Mouse (Mus musculus): ENCODE measurements at regions not wholly inside any gene's neighbourhood (a gene's known extent, or its start where the extent isn't known, plus 50 kb on each side); places are given as distances from the start of the nearest gene placed in this dataset.

GRCm38 (mm10) chr12:64393106-64393505, 81.4 kb downstream of the Fscb start:
- Histone ChIP-seq H3K4me2 (no peak overlapping the region), H3K36me3 (no peaks in the 10 kb centered on the region), H3K9ac (no peak overlapping the region), H3K4me1 (no peaks in the 10 kb centered on the region), H3K9me3 (replicated peaks) (no peaks in the 10 kb centered on the region), H3K4me3 (no peak overlapping the region), H3K27me3 (replicated peaks) (no peaks in the 10 kb centered on the region), H3K27ac (no peak overlapping the region)
- ATAC-seq: no peak
- WGBS (ENCODE audit: insufficient replicate concordance): 81% methylated on average over 1 of the region's 1 CpGs

- Histone ChIP-seq H3K9ac (no peak overlapping the region), H3K27me3 (replicated peaks) (no peaks in the 10 kb centered on the region), H3K4me2 (no peak overlapping the region), H3K27ac (no peak overlapping the region), H3K9me3 (replicated peaks) (no peaks in the 10 kb centered on the region), H3K4me1 (no peaks in the 10 kb centered on the region), H3K4me3 (no peak overlapping the region), H3K36me3 (no peaks in the 10 kb centered on the region)
- ATAC-seq: no peak
- WGBS (ENCODE audit: insufficient replicate concordance): 63% methylated on average over 9 of the region's 9 CpGs
Observed at GRCm38 (mm10) chr12:64389766-64390445, 84.6 kb downstream of the Fscb start.

DNA sequence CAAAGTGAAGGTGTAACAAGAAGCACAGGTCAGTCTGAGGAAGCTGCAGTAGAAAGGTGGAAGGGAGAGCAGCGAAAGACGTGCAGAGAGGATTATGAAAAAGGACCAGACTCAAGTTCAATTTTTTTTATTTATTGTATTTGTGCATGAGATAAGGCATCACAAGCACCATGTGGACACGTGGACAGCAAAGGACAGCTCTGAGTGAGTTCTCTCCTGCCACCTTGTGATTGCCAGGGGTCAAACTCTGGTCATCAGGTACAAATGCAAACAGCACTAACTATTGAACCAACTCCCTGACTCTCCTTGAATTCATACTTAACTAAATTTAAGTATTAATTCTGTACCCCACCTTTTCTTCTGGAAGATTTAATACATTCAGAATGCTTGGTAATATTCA, 109.5 kb downstream of the Fscb start:
- H3K36me3 ChIP-seq: no peaks in the 10 kb centered on the region
- no peak for ATAC-seq
- no peak overlapping the region for H3K27ac ChIP-seq
- WGBS (ENCODE audit: insufficient replicate concordance): 63% methylated on average over 3 of the region's 3 CpGs
- H3K9ac ChIP-seq: no peak overlapping the region
- H3K4me2 ChIP-seq: no peak overlapping the region
- no peaks in the 10 kb centered on the region for H3K27me3 ChIP-seq (replicated peaks)
- no peaks in the 10 kb centered on the region for H3K9me3 ChIP-seq (replicated peaks)
- no peak overlapping the region for H3K4me3 ChIP-seq
- H3K4me1 ChIP-seq: no peaks in the 10 kb centered on the region

DNA sequence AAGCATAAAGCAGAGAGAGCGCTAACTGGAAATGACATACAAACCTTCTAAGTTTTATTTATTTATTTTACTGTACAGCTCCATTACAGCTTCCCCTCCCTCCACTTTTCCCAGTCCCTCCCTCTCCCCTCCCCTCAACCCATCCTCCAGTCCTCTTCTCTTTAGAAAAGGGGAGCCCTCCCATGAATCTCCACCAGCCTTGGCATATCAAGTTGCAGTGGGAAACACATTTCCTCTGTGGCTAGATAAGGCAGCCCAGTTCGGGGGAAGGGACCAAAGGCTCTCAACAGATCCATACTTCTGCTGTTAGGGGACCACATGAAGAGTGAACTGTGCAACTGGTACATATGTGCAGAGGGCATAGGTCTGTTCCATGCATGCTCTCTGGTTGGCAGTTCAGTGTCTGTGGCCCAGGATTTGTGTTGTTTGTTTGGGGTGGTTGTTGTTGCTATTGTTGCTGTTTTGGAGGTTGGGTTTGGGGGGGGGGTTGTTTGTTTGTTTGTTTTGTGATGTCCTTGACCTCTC, 112.8 kb downstream of the Fscb start:
- no peak overlapping the region for H3K4me3 ChIP-seq
- 36% methylated on average over 2 of the region's 2 CpGs for WGBS (ENCODE audit: insufficient replicate concordance)

GRCm38 (mm10) chr12:64360698-64361097, 113.8 kb downstream of the Fscb start:
- Histone ChIP-seq H3K36me3 (no peaks in the 10 kb centered on the region), H3K9ac (no peak overlapping the region), H3K4me3 (no peak overlapping the region), H3K4me2 (no peak overlapping the region), H3K4me1 (no peaks in the 10 kb centered on the region), H3K27ac (no peak overlapping the region), H3K9me3 (replicated peaks) (no peaks in the 10 kb centered on the region), H3K27me3 (replicated peaks) (no peaks in the 10 kb centered on the region)
- no peak for ATAC-seq

More for the DNA sequence above, 112.8 kb downstream of the Fscb start:
- Histone ChIP-seq H3K4me1 (no peaks in the 10 kb centered on the region), H3K9ac (no peak overlapping the region), H3K4me2 (no peak overlapping the region), H3K36me3 (no peaks in the 10 kb centered on the region), H3K9me3 (replicated peaks) (no peaks in the 10 kb centered on the region), H3K27me3 (replicated peaks) (no peaks in the 10 kb centered on the region), H3K27ac (no peak overlapping the region)
- ATAC-seq: 0 out of 2 replicates have a peak, but pooled peaks have one; percentile 15

DNA sequence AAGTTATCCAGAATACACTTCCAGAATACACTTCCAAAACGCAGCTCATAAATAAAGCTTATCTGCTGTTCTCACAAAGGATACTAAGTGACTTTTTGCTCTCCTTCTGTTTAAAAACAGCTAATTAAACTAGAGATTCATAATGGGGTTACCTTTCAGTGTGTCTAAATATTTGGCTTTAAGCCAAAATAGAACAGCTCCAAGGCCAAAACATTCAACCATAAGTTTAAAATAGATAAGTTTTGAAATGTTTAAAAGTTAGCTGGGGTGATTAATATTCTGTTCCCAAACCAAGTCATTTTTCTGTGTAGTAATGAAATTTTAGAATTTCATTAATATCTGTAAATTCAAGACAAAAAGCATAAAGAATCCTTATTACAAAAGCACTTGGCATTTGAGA, 130.7 kb downstream of the Fscb start:
- Histone ChIP-seq H3K9ac (no peak overlapping the region), H3K4me3 (no peak overlapping the region), H3K4me2 (no peak overlapping the region), H3K27ac (no peak overlapping the region), H3K27me3 (replicated peaks) (no peaks in the 10 kb centered on the region), H3K4me1 (no peaks in the 10 kb centered on the region), H3K9me3 (replicated peaks) (no peaks in the 10 kb centered on the region), H3K36me3 (no peaks in the 10 kb centered on the region)
- 50% methylated on average over 1 of the region's 1 CpGs for WGBS (ENCODE audit: insufficient replicate concordance)
- no peak for ATAC-seq

DNA sequence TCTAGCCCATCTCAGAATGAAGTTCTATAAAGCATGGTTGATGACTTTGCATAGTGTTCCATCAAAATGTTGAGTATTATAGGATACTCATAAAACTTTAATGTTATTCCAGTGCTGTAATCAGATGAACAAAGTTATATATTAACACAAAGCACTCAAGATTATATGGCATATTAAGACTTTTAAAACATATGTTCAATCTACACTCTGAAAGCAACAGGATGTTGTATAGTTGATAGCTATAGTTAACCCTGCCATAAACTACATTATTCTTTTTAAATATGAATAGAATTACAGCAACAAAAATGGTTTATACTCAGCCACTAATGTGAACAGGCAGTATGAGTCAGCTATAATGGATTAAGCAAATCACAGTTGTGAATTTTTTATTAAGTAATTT, 139.3 kb downstream of the Fscb start:
- no peak overlapping the region for H3K4me3 ChIP-seq
- H3K4me2 ChIP-seq: no peak overlapping the region
- H3K27ac ChIP-seq: no peak overlapping the region
- no peaks in the 10 kb centered on the region for H3K9me3 ChIP-seq (replicated peaks)
- H3K4me1 ChIP-seq: no peaks in the 10 kb centered on the region
- no peaks in the 10 kb centered on the region for H3K36me3 ChIP-seq
- no peak for ATAC-seq
- H3K9ac ChIP-seq: no peak overlapping the region
- H3K27me3 ChIP-seq (replicated peaks): no peaks in the 10 kb centered on the region

Measured in liver, embryonic 12.5 days (tissue).